Mouse (Mus musculus): Measurements from ENCODE around the gene Gm17387.

The Gm17387 gene

DNA sequence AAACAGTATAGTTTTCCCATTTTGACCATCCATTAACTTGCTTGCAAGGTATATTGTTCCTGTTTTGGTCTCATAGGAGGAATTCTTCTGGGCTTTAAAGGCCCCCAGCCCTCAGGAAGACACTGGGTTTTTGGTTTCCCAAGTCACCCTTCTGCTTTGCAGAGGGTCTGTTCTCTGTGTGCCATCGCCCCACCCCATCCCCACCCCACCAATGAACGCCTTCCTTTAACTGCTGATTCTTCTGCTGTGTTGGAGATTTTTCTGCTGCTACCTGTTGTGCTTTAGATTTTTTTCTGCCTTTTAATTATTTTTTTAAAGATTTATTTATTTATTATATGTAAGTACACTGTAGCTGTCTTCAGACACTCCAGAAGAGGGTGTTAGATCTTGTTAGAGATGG is at the start of gene Gm17387:
Gm17387 (plus strand) TSS at position 301 of the 400 bp plus-strand sequence.
- DNase-seq (ENCODE audit: low spot score), result no peak

DNA sequence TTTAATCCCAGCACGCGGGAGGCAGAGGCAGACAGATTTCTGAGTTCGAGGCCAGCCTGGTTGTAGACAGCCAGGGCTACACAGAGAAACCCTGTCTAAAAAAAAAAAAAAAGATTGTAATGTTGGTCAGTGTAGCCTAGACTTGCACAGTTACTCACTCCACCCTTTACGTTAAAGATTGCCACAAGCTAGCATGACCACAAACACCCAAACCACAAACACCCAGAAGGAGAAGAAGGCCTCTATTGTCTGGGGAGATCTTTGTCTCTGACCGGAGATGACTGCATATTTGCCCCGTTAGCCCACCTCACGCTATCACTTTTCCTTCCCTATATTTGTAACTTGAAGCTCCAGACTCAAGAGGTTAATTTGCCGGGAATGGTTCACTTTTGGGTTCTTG is 47.2 kb upstream of the Gm17387 start:
- no peak for DNase-seq (ENCODE audit: low spot score)

DNA sequence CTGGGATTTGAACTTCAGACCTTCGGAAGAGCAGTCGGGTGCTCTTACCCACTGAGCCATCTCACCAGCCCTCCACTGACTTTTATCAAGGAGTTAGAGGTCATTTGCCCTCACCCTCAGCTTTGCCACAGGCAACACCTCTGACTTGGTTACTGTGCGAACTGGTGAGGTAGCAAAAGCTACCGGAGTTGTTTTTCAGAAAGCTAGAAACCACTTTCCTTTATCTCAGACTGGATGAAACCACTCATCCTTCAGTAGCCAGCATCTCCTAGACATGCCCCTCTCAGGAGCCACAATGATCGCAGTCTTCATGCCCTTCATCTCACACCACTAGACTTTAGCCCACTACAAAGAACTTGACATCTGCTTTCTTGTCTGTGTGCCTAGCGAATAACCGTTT is 46.0 kb upstream of the Gm17387 start:
- DNase-seq (ENCODE audit: low spot score), result no peak

DNA sequence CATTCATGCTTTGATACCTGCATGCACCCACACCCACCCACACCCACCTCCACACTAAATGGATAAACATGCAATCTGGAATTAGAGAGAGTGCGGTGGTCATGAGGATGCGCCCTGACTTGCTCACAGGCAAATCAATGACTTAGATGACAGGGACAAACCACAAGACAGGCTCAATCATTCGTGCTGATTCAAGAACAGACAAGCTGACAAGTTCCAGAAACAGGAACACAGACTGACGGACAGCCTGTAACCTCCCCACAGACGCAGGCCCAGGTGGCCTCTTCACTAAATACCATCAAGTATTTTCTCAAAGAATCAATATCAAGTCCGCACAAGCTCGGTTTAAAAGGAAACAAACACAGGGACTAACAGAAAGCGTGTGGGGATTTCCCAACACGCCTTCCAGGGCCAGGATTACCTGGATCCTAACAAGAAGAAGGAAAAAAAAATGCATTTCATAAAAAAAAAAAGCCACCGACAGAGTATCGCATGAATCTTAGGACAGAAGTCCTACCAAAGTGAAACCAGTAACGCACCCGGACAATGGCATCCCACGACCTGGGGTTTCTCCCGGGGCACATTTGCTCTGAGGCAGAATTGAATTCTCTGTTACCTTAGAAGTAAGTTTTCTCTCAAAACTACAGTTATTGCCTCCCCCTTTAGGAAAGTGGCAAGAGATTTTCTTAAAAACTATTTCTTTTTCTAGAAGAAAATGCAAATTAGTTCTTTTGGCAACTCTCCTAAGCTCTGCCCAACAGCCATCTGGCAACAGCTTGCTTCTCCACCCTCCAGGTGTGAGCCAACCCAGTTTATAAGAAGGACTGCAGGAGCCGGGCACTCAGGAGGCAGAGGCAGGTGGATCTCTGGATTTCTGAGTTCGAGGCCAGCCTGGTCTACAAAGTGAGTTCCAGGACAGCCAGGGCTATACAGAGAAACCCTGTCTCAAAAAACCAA is 41.5 kb upstream of the Gm17387 start:
- DNase-seq (ENCODE audit: low spot score), result no peak

DNA sequence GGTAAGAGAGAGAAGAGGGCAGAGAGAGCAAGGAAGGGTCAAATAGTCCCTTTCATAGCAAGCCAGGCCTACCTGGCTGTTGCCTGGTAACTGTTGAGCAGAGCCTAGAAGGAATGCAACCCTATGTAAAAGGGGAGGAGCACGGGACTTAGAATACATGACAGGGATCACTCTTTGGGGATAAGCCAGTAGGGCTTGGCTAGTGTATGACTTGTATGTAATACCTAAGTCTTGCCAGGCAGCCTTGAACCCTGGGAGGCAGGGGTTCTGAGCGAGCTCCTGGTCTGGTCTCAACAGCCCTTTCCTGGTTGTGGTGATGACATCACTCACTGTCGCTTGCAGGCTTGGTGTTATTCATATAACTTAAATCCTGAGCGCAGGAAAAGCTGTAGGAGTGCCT is 39.9 kb upstream of the Gm17387 start:
- no peak for DNase-seq (ENCODE audit: low spot score)

DNA sequence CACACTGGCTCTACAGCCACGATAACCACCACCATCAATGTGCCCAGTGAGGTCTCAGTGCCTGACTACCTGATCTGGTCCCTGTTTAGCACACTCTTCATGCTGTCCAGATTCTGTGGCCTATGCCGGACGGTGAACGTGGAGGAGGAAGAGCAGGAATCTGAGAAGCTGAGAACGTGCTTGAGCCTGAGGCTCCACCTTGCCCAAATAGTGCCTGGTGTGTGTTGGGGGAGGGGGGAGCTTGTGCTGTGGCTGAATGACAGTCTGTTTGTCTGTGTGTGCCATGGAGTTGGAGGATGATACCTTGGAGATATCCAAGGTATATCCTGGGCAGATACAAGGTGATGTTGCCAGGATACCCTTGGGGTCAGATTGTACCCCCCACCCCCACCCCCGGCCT is 38.7 kb upstream of the Gm17387 start:
- DNase-seq (ENCODE audit: low spot score), result no peak

DNA sequence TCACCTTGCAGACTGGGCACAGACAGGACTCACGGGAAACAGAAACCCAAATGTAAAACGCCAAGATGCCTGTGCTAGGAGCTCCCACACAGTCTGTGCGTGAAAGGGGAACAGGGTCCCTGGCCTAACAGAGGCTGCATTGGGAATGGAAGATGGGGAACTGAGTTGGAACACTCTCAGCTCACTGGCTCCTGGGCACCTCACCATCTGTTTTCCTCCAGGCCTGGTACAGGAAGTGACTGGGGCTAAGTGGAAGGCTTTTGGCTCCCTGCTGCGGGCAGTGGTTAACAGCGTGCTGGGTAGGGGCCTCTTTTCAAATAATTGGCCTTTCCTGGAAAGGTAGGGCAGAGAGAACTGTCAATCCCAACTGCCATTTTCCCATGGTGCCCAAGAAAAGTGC is 38.3 kb upstream of the Gm17387 start:
- DNase-seq (ENCODE audit: low spot score), result no peak

DNA sequence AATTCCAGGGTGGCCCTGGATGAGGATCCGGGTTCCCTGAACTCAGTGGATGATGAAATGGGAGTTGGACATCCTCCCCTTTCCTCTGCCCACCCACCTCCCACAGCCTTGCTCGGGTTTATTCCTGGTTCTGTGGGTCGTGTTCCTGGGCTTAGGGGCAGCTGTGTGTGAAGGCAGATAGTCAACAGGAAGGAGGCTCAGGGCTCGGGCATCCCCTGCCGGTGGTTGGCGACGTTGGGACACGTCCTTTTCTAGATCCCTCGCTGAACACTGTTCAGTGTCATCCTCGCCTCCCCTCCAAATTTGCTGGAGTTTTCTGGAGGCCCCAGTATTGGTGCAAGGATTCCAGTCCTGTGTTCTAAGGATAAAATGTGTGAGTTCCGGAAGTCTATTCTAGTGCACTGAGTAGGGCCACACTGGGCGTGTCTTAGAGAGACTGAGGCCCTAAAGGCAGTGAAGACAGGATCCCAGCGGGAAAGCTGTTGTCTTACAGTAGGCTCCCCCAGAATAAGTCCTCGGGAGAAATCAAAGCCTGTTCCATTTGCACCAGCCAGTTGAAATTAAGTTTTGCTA is 37.7 kb upstream of the Gm17387 start:
- no peak for DNase-seq (ENCODE audit: low spot score)

DNA sequence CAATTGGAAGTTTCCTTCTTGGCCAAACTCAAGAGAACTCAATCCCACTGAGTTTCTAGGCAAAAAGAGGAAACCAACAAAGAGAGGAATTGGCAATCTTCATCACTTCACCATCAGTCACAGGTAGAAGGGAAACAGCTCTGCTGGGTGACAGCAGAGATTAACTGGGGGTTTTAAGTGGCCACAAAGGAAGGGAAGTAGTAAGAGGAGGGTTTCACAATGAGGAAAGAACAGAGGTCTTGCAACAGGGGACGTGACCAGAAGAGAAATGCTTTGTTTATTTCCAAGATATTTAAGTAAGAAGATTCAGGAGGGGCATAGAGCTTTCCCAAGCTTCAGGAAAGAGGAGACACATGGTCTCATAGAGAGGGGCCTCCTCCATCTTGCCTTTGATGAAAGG is 31.1 kb upstream of the Gm17387 start:
- no peak for DNase-seq (ENCODE audit: low spot score)

DNA sequence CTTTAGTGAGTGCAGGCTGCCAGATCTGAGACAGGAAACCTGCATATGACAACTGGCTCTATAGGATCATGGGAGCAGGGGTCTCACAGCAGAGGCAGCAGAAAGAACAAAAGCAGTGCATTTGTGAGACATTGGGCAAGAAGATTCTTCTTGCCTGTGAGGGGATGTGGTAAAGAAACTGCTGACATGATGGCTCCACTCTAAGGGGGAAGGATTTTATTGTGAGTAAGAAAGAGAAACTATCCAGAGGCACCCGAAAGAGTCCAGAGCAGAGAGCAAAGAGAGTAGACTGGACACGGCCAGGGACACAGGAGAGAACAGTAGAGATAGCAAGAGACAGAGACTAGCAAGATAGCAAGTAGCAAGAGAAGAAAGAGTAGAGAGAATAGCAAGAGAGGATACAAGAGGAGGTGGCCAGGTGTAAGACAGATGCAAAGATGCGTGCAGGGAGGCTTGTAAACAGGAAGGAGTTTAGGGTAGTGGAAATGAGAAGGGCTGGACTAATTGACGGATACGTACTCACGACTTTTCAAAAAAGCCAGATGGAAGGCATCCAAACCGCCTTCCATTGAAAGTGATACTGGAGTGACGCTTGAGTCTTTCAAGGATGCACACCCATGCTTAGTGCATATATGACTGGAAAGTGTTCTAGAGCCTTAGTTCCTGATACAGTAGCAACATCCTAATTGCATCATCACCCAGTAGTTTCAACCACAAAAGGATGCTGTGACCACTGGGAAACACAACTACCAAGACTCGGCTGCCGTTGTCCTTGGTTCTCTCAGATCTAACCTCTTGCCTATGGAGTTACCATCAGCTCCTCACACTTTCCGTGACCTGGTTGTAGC is 29.9 kb upstream of the Gm17387 start:
- no peak for DNase-seq (ENCODE audit: low spot score)

DNA sequence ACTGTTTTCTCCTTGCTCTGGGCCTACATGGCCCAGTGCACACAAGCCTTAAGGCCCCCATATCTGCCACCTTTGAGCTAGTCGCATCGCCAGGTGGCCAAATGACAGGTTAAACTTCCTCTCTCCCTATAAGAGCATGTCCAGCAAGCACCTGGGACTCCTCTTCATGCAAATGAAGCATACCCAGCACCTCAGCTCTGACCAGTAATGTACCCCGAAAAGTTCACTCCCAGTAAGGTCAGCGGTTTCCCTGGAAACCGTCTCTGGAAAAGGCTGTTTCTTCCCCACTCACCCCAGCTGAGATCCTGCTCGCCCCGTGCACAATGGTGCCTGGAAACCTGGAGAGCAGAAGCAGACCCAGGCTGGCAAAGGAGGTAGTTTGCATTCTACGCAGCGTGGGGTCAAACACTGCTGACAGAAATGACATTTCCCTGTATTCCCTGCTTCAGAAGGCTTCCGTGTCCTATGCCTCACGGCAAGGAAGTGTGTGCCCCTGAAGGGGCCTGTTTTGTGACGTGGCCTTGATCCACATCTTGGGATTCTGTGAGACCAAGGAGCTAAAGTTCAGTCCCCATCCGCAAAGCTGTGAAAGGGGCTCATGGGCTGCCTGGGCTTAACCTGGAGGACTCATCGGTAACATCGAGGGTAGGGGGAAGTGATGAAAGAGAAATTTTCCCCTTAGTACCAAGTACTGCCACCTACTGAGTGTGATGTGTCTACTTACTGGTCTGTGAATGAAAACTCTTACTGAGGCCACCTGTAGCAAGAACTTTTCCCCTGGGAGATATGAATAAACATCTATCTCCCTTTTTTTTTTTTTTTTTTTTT is 27.8 kb upstream of the Gm17387 start:
- no peak for DNase-seq (ENCODE audit: low spot score)

DNA sequence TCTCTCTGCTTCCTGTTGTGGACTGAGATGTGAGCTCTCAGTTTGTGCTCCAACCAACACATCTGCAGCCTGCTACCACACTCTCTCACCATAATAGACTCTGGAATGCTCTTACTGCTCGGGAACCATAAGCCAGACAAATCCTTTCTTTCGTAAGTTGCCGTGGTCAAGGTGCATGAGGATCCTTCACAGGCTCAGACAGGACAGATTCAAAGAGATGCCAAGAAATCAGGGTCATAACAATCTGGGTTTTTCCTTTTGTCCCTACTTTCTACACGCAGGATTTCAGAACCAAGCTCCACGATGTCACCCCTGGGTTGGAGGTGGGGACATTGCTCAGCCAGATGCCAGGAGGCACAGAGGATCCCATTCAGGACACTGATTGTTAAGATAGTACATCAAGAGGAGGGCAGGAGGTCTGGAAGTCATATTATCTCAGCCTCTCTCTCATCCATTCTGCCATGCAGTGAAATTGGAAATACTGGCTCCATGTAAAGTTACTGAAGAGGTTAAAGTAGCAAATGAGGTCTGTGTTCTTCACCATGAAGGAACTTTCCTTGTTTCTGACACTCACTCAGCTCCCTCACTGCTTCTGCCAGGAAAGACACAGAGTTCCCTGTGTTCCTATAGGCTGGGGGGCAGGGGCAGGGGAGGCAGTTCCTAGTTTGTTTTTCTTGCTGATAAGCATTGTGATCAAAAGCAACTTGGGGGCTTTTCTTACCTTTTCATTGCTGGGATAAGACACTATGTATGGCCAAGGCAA is 25.5 kb upstream of the Gm17387 start:
- DNase-seq (ENCODE audit: low spot score), result no peak

DNA sequence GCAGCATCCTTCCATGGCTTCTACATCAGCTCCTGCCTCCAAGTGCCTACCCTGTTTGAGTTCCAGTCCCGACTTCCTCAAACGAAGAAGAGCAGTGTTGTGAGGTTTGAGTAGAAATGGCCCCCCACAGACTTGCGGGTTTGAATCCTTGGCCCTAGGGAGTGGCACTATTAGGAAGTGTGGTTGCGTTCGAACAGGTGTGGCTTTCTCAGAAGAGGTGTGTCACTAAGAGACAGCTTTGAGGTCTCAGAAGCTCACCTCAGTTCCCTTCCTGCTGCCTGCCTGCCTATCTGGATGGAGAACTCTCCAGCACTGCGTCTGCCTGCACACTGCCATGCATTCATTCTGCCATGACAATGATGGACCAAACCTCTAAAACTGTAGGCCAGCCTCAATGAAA is 22.5 kb upstream of the Gm17387 start:
- no peak for DNase-seq (ENCODE audit: low spot score)

DNA sequence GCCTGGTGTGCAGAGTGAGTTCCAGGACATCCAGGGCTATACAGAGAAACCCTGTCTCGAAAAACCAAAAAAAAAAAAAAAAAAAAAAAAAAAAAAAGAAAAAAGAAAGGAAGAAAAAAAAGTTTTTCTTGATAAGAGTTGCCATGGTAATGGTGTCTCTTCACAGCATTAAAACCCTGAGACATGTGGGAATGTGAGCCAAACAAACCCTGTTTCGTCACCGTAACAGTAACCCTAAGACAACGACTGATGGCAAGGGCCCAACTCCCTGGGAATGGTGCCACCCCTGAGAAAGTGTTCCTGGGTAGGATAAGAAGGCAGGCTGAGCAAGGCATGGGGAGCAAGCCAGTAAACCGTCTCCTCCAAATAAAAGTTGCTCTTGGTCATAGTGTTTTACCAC is 22.0 kb upstream of the Gm17387 start:
- DNase-seq (ENCODE audit: low spot score), result no peak

DNA sequence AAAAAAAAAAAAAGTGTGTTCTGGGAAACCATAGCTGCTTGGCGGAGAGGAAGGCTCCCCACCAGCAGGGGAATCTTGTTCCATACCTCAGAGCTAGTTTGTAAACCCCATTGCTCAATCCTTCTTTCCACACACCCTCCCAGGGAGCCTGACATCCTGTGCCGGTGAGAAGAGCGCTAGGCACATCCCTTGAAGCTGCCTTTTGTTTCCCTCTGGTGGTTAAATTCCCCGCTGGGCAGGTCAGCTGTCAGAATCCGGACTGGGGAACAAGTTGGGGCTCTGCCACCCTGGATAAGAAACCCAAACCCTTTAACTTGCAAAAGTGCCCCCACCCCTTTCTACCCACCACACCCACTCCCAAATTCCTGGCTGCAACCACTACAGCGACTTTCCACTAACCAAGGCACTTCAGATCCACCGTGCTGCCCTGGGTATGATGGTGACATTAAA is 20.6 kb upstream of the Gm17387 start:
- DNase-seq (ENCODE audit: low spot score), result no peak

DNA sequence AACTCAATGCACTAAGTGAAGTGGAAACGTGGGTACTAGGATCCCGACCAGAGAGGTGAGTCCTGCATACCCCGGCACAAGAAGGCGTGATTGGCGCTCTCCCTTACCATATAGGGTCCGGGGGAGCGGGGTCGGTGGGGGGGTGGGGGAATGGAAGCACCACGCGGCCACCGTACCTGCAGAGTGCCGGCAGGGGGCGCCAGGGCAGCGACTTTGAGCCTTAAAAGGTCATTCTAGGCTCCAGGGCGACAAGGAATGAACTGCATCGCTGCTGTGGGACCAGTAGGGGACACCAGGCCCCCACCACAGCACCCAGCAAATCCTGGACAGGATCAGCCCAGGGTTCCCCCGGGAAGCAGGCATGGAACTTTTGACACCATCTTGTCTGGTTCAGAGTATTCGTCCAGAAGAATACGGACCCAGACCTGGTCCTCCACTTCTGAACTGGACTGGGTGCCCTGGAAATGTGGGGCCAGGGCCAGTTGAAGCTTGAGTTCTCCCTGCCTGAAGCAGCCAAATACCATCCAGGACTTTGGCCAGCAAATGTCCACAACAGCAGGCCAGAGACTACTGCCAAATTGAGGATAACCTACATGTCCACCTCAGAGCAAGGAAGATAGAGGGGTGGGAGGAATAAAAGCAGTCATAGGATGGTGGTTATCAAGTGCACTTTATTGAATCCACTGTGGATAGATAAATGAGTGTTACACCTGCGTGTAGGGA is 19.8 kb upstream of the Gm17387 start:
- DNase-seq (ENCODE audit: low spot score), result peak; percentile 74

DNA sequence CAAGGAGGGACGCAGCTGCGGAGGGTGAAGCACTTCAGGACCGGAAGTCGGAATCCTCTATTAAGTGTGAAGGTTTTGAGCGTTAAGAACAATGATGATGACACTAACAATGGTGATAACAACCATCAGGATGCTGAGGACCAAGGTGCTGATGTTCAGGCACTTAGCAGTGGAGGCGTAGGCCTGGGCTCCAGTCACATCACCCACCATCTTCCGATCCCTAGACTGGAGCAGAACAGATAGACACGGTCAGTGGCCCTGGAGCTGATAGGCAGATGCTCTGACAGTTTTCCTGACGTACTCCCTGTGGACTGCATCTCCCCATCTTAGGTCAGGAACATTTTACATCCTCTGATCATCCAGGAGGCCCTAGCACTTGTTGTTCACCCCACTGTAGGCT is 19.3 kb upstream of the Gm17387 start:
- no peak for DNase-seq (ENCODE audit: low spot score)

DNA sequence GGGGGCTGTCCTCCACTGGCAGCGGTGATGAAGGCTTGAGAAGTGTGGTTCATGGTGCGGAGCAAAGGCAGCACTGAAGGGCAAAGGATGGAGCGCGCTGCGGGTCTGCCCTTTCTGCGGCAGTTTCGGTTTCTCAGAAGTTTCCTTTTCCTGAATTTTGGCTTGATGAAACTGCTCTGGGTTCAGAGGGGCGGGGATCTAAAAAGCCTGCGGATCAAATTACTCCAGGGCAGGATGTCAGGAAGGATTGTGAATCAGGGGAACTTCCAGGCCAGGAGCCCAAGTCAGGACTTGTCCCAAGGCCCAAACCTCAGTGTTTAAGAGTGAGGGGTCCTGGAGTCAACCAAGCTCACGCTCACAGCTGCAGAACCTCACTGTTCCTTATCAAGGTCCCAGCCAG is 18.3 kb upstream of the Gm17387 start, which contains the start of gene Ifitm3:
Ifitm3 (minus strand) TSS at position 178 of the 400 bp plus-strand sequence.
- DNase-seq (ENCODE audit: low spot score), result no peak

DNA sequence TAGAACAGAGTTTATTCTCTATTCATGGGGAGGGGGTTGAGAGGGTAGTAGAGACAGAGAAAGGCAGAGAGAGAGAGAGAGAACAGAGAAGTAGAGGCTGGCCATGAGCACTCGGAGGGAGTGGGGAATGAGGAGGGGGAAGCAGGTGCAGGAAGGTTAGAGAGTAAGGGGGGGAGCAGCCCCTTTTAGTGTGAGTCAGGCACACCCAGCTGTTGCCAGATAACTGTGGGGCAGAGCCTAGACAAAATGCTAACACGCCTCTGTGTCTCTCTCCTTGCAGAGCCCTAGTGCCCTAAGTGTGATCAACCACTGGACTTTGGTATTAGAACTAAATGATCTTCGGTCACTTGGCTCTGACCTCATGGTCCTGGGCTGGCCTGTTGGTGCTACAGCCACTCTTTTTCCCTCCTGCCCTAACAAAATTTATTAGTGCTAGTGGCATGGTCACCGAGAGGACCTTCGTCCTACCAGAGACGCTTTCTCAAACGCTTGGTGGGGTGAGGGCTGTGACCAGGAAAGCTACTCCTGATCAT is 17.6 kb upstream of the Gm17387 start:
- DNase-seq (ENCODE audit: low spot score), result no peak

Measured in T-cell, adult 2 months (primary cell).